In genomic region chr5:111431007-111431730, GRCm38 (mm10) we compare ENCODE assay signal across 13 mouse cellular contexts. TPM values are rescaled to one million over a fixed set of nuclear protein-coding genes. Genes with fewer than 3 reads are reported as not detected.
DNase-seq lines count a peak whose midpoint lies in the region; ATAC-seq and TF ChIP-seq lines count a peak whose summit lies in the region.
"Had no signal": no experiment of that assay in that cellular context is flagged by ENCODE, and none has a peak within 500 bp of the region (broad histone marks: within the 10 kb centered on the region; RNA-seq: fewer than 3 reads in every experiment).

No protein-coding gene starts in this region.

- no peaks in the 10 kb centered on the region for H3K27me3 ChIP-seq in midbrain, postnatal 0 days (ENCODE audit: insufficient read depth, low read length)
- H3K27me3 ChIP-seq in intestine, postnatal 0 days (replicated peaks; ENCODE audit: control insufficient read depth, insufficient read depth, low read length), result no peaks in the 10 kb centered on the region
- H3K27me3 ChIP-seq: CH12.LX had no signal

- WGBS in midbrain, postnatal 0 days, result 49% methylated on average over 11 of the region's 11 CpGs
- WGBS in intestine, postnatal 0 days, result 62% methylated on average over 11 of the region's 11 CpGs

- no peak overlapping the region for H3K9ac ChIP-seq in midbrain, postnatal 0 days (replicated peaks; ENCODE audit: low read length, poor library complexity, severe bottlenecking)
- no peak overlapping the region for H3K9ac ChIP-seq in intestine, postnatal 0 days (ENCODE audit: low read depth, low read length)

- H3K4me1 ChIP-seq in midbrain, postnatal 0 days (ENCODE audit: insufficient read depth, low read length), result peaks cover 38% of the 10 kb centered on the region
- no peaks in the 10 kb centered on the region for H3K4me1 ChIP-seq in intestine, postnatal 0 days (replicated peaks; ENCODE audit: control insufficient read depth, insufficient read depth, low read length)

- H3K9me3 ChIP-seq in midbrain, postnatal 0 days (ENCODE audit: low read length), result no peaks in the 10 kb centered on the region
- H3K9me3 ChIP-seq in intestine, postnatal 0 days (ENCODE audit: control insufficient read depth), result no peaks in the 10 kb centered on the region

- H3K27ac ChIP-seq in midbrain, postnatal 0 days (ENCODE audit: low read depth, low read length), result no peak overlapping the region
- no peak overlapping the region for H3K27ac ChIP-seq in intestine, postnatal 0 days (ENCODE audit: low read depth, low read length)

- no peak for TF ChIP-seq CTCF in midbrain, postnatal 0 days (IDR thresholded peaks at IDR 0.05)
- TF ChIP-seq CTCF in intestine, postnatal 0 days (IDR thresholded peaks at IDR 0.05; ENCODE audit: low read depth), result no peak

- ATAC-seq in midbrain, postnatal 0 days (ENCODE audit: low FRiP score), result no peak
- no peak for ATAC-seq in intestine, postnatal 0 days
- ATAC-seq: inflammation-experienced regulatory T-cells, adult 6 months had no signal

- DNase-seq in heart, adult 11 months, result peak; percentile 94
- no peak for DNase-seq in heart, adult 8-10 months (ENCODE audit: low spot score)
- peak; percentile 65 for DNase-seq in lung, postnatal 10 days
- no peak for DNase-seq in lung, adult 18-20 months
- peak; percentile 69 for DNase-seq in heart, postnatal 4 days
- DNase-seq in midbrain, postnatal 0 days (ENCODE audit: low spot score), result peak; percentile 52
- no peak for DNase-seq in MN1 (ENCODE audit: low spot score)
- DNase-seq: cerebellum, adult 9-10 months; right cerebral cortex, postnatal 4 days; thymus, postnatal 36 days had no signal

- H3K4me2 ChIP-seq in midbrain, postnatal 0 days (ENCODE audit: low read depth, low read length, poor library complexity, severe bottlenecking), result peak overlapping the region; percentile 92
- H3K4me2 ChIP-seq in intestine, postnatal 0 days (replicated peaks; ENCODE audit: low read depth), result no peak overlapping the region

- no peaks in the 10 kb centered on the region for H3K36me3 ChIP-seq in midbrain, postnatal 0 days (ENCODE audit: insufficient read depth, low read length)
- no peaks in the 10 kb centered on the region for H3K36me3 ChIP-seq in intestine, postnatal 0 days (ENCODE audit: control insufficient read depth, insufficient read depth)

- no peak overlapping the region; the same call in 1 of the 2 replicates for H3K4me3 ChIP-seq in midbrain, postnatal 0 days (ENCODE audit: low read depth, low read length)
- H3K4me3 ChIP-seq in intestine, postnatal 0 days (ENCODE audit: low read depth, low read length), result no peak overlapping the region

RNA-seq across cellular contexts. Expression of gene Mn1, which starts 14.0 kb away (rescaled TPM):
- total RNA-seq in heart, adult 8-10 months (2022), result 10 to 100 TPM; 13.9 to 21.6 (median 19.8) TPM
- total RNA-seq in heart, postnatal 4 days (2021), result 10 to 100 TPM; 16.5 to 17.7 TPM
- 112 and 139 TPM in 2 replicates for total RNA-seq in midbrain, postnatal 0 days (2014; rRNA removed)
- 49.6 and 49.8 TPM in 2 replicates for polyA plus RNA-seq in midbrain, postnatal 0 days (2015; fragmentation: Nextera tagmentation; extraction: Ambion mirVana)
- 2.8 and 3.1 TPM in 2 replicates for polyA plus RNA-seq in intestine, postnatal 0 days (2015; fragmentation: Nextera tagmentation; extraction: Ambion mirVana)
- total RNA-seq: CH12.LX had no signal
- polyA plus RNA-seq: inflammation-experienced regulatory T-cells, adult 6 months had no signal

Comparison
In these comparisons a context has a peak if more than half of its experiments do, and no peak if none do; other contexts are left out.
1. DNase-seq: peak in heart, adult 11 months (single experiment), lung, postnatal 10 days (single experiment), heart, postnatal 4 days (single experiment) and midbrain, postnatal 0 days (single experiment); none in heart, adult 8-10 months (single experiment), lung, adult 18-20 months (0 of 2) and MN1 (single experiment).